Mouse (Mus musculus) small intestine, adult 2 months (tissue): ENCODE measurements at regions not wholly inside any gene's neighbourhood (a gene's known extent, or its start where the extent isn't known, plus 50 kb on each side); places are given as distances from the start of the nearest gene placed in this dataset.

Experiments used
- CTCF ChIP-seq: fragments of 200-500 bp; IDR thresholded peaks from 2 replicates; pipeline ENCODE4 v1.5.1; 2012; ENCODE audit warnings: low read depth, mild to moderate bottlenecking, control low read depth, inconsistent platforms, low read length, moderate library complexity, mixed read lengths; ENCODE audit not compliant: insufficient replicate concordance, insufficient read length; ENCODE audit errors: extremely low read depth
- POLR2A ChIP-seq: fragments of 200-500 bp; IDR thresholded peaks from 2 replicates; pipeline ENCODE4 v1.6.1; 2012; ENCODE audit warnings: low read depth, mild to moderate bottlenecking, control low read depth, inconsistent platforms, low read length, moderate library complexity

DNA sequence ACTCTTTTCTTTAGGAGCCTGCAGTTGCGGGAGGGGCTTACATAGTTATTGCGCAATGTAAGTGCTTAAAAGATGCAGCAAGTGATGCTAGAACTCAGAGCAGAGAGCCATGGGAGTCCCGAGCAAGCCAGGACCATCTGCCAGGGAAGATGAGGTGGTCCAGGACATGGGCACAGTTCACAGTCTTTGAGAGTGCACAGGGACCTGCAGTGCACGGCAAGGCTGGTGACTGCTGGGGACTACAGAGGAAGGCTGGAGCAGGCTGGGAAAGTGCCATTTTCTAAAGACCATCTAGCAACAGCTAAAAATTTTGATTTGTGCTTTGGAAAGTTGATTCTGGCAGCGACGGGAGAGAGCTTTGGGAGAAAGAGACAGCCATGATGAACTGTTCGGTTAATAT lies 174.0 kb upstream of the Slc38a2 start:
- TF ChIP-seq CTCF = no peak
- no peak for TF ChIP-seq POLR2A
